Mouse (Mus musculus): ENCODE measurements around the gene Hist1h2bg. TPM values are rescaled to one million over a fixed set of nuclear protein-coding genes. Genes with fewer than 3 reads are reported as not detected.

The Hist1h2bg gene
- total RNA-seq, 4 experiments from 2014 or later, result 55.2 to 81.2 (median 75.0) TPM

Small RNA genes within 50 kb of the gene (microRNA-seq; reads per million reads assigned to microRNA genes)
- gene Gm44297 (0 reads per million in 2 experiments), gene Gm44359 (0 reads per million in 2 experiments), gene Gm44394 (0 reads per million in 2 experiments)

Other genes with a start within 250 kb of the Hist1h2bg start
- 10 to 100 TPM; 20.0 to 26.5 (median 23.6) TPM for gene Zfp322a, start 202.2 kb upstream of the Hist1h2bg start, total RNA-seq (2022)
- 1 to 10 TPM; 6.5 to 7.8 (median 7.1) TPM for gene Abt1, start 147.5 kb upstream of the Hist1h2bg start, total RNA-seq (2022)
- not detected for gene Btn1a1, start 105.5 kb upstream of the Hist1h2bg start, total RNA-seq (2022)
- not detected for gene Btn2a2, start 82.5 kb upstream of the Hist1h2bg start, total RNA-seq (2022)
- gene Hist1h4h, start 40.3 kb upstream of the Hist1h2bg start, total RNA-seq (2022), result 100 to 1,000 TPM; 381 to 523 (median 406) TPM
- 10 to 100 TPM in 3 of 4 experiments, 1 to 10 TPM in 1; 8.2 to 20.8 (median 16.2) TPM for gene Hist1h2af, start 37.5 kb upstream of the Hist1h2bg start, total RNA-seq (2022)
- 1 to 10 TPM; 3.2 to 5.6 (median 4.7) TPM for gene Hist1h3g, start 36.0 kb upstream of the Hist1h2bg start, total RNA-seq (2022)
- gene Hist1h2bh, start 28.0 kb upstream of the Hist1h2bg start, total RNA-seq (2022), result 1 to 10 TPM; 2.2 to 3.4 (median 2.9) TPM
- 10 to 100 TPM; 16.8 to 22.6 (median 20.7) TPM for gene Hist1h3f, start 27.3 kb upstream of the Hist1h2bg start, total RNA-seq (2022)
- gene Hist1h4f, start 19.7 kb upstream of the Hist1h2bg start, total RNA-seq (2022), result 10 to 100 TPM; 54.2 to 65.8 (median 58.8) TPM
- 1 to 10 TPM; 2.2 to 3.9 (median 3.1) TPM for gene Hist1h1d, start 18.1 kb upstream of the Hist1h2bg start, total RNA-seq (2022)
- gene Hist1h3e, start 9.0 kb upstream of the Hist1h2bg start, total RNA-seq (2022), result 10 to 100 TPM; 48.1 to 62.5 (median 53.5) TPM
- gene Hist1h2ae, start 176 bp upstream of the Hist1h2bg start, total RNA-seq (2022), result 1 to 10 TPM; 4.5 to 9.9 (median 6.6) TPM
- gene Hist1h2bf, start 2.8 kb downstream of the Hist1h2bg start, total RNA-seq (2022), result 10 to 100 TPM; 18.7 to 29.5 (median 23.2) TPM
- gene Hist1h2ad, start 3.0 kb downstream of the Hist1h2bg start, total RNA-seq (2022), result 1 to 10 TPM; 4.8 to 9.8 (median 5.8) TPM
- gene Hist1h3d, start 4.4 kb downstream of the Hist1h2bg start, total RNA-seq (2022), result 1 to 10 TPM; 2.9 to 4.8 (median 3.3) TPM
- 100 to 1,000 TPM; 116 to 151 (median 145) TPM for gene Hist1h4d, start 10.2 kb downstream of the Hist1h2bg start, total RNA-seq (2022)
- gene Hist1h2be, start 49.7 kb downstream of the Hist1h2bg start, total RNA-seq (2022), result 10 to 100 TPM; 11.0 to 15.5 (median 13.2) TPM
- gene Hist1h1e, start 51.2 kb downstream of the Hist1h2bg start, total RNA-seq (2022), result 10 to 100 TPM; 61.3 to 77.8 (median 63.8) TPM
- 1 to 10 TPM; 1.8 to 3.2 (median 2.3) TPM for gene Hist1h2ac, start 112.6 kb downstream of the Hist1h2bg start, total RNA-seq (2022)
- gene Hist1h2bc, start 112.8 kb downstream of the Hist1h2bg start, total RNA-seq (2022), result 100 to 1,000 TPM; 105 to 176 (median 135) TPM
- gene Hist1h1t, start 124.4 kb downstream of the Hist1h2bg start, total RNA-seq (2022), result under 1 TPM in 1 of 4 experiments, not detected in 3; 0.26 TPM
- 10 to 100 TPM; 71.9 to 93.9 (median 88.6) TPM for gene Hist1h4c, start 127.1 kb downstream of the Hist1h2bg start, total RNA-seq (2022)
- 10 to 100 TPM; 27.4 to 41.7 (median 33.5) TPM for gene Hfe, start 139.5 kb downstream of the Hist1h2bg start, total RNA-seq (2022)
- gene Hist1h1c, start 167.4 kb downstream of the Hist1h2bg start, total RNA-seq (2022), result 100 to 1,000 TPM; 212 to 290 (median 255) TPM
- gene Hist1h3c, start 174.2 kb downstream of the Hist1h2bg start, total RNA-seq (2022), result 10 to 100 TPM in 1 of 4 experiments, 1 to 10 TPM in 3; 4.3 to 10.9 (median 7.4) TPM
- 10 to 100 TPM; 14.8 to 24.3 (median 20.0) TPM for gene Hist1h2bb, start 175.3 kb downstream of the Hist1h2bg start, total RNA-seq (2022)
- 10 to 100 TPM; 24.0 to 37.5 (median 29.3) TPM for gene Hist1h2ab, start 179.7 kb downstream of the Hist1h2bg start, total RNA-seq (2022)
- gene Hist1h3b, start 180.9 kb downstream of the Hist1h2bg start, total RNA-seq (2022), result 10 to 100 TPM; 18.1 to 29.8 (median 26.6) TPM
- gene Hist1h4b, start 185.6 kb downstream of the Hist1h2bg start, total RNA-seq (2022), result 100 to 1,000 TPM in 1 of 4 experiments, 10 to 100 TPM in 3; 69.6 to 104 (median 91.8) TPM
- gene Hist1h4a, start 189.8 kb downstream of the Hist1h2bg start, total RNA-seq (2022), result 10 to 100 TPM; 18.1 to 29.1 (median 26.8) TPM
- gene Hist1h3a, start 191.0 kb downstream of the Hist1h2bg start, total RNA-seq (2022), result 10 to 100 TPM; 28.7 to 37.4 (median 36.4) TPM
- gene Hist1h1a, start 192.3 kb downstream of the Hist1h2bg start, total RNA-seq (2022), result 10 to 100 TPM; 16.7 to 20.1 (median 18.6) TPM
- under 1 TPM in 3 of 4 experiments, not detected in 1; 0.24 to 0.48 (median 0.26) TPM for gene Trim38, start 198.5 kb downstream of the Hist1h2bg start, total RNA-seq (2022)
- gene Slc17a2, start 235.6 kb downstream of the Hist1h2bg start, total RNA-seq (2022), result under 1 TPM in 1 of 4 experiments, not detected in 3; 0.06 TPM